Mouse (Mus musculus): ENCODE data around the gene Arfrp1. TPM values are rescaled to one million over a fixed set of nuclear protein-coding genes. Genes with fewer than 3 reads are reported as not detected.

The Arfrp1 gene
- polyA plus RNA-seq, 1 experiment from 2014 or later = 55.4 TPM

- Histone ChIP-seq H3K27me3 (replicated peaks) (peaks cover 11% of the 10 kb centered on the region), H3K36me3 (peaks cover 12% of the 10 kb centered on the region; the same call in 1 of the 2 replicates), H3K9ac (peak within 1 kb of the TSS; percentile 59), H3K9me3 (no peaks in the 10 kb centered on the region), H3K4me1 (replicated peaks) (peaks cover 9% of the 10 kb centered on the region; the same call in 1 of the 2 replicates), H3K27ac (peak within 1 kb of the TSS; percentile 63), H3K4me3 (replicated peaks) (peak within 1 kb of the TSS; percentile 49), H3K4me2 (replicated peaks) (peak within 1 kb of the TSS; percentile 76)
- 6% methylated on average over 40 of the region's 40 CpGs for WGBS
- ATAC-seq = peak; percentile 97
These were observed 45.7 kb downstream of the Arfrp1 start, which contains the start of gene Rtel1 for GRCm38 (mm10) chr2:181319248-181320102. TSS of gene Rtel1 (plus strand) at chr2:181319739.

GRCm38 (mm10) chr2:181314080-181314810 lies 51.0 kb downstream of the Arfrp1 start, which contains the start of gene Stmn3:
TSS of gene Stmn3 (minus strand) at chr2:181314500.
- peak; percentile 75 for ATAC-seq
- Histone ChIP-seq H3K9me3 (no peaks in the 10 kb centered on the region), H3K27ac (no peak within 1 kb of the TSS), H3K4me3 (replicated peaks) (peak within 1 kb of the TSS; percentile 20), H3K4me1 (replicated peaks) (peaks cover 10% of the 10 kb centered on the region), H3K9ac (no peak within 1 kb of the TSS), H3K4me2 (replicated peaks) (peak within 1 kb of the TSS; percentile 49), H3K36me3 (no peaks in the 10 kb centered on the region), H3K27me3 (replicated peaks) (peaks cover 31% of the 10 kb centered on the region)
- 3% methylated on average over 23 of the region's 23 CpGs for WGBS

GRCm38 (mm10) chr2:181313344-181314079 lies 51.7 kb downstream of the Arfrp1 start:
- Histone ChIP-seq H3K27ac (no peak overlapping the region), H3K4me3 (replicated peaks) (peak overlapping the region; percentile 20), H3K9me3 (no peaks in the 10 kb centered on the region), H3K36me3 (no peaks in the 10 kb centered on the region), H3K9ac (no peak overlapping the region), H3K27me3 (replicated peaks) (peaks cover 31% of the 10 kb centered on the region), H3K4me1 (replicated peaks) (peaks cover 7% of the 10 kb centered on the region), H3K4me2 (replicated peaks) (peak overlapping the region; percentile 49)
- 3% methylated on average over 35 of the region's 35 CpGs for WGBS
- ATAC-seq = peak; percentile 56

GRCm38 (mm10) chr2:181313006-181313343 lies 52.2 kb downstream of the Arfrp1 start:
- H3K4me2 ChIP-seq (replicated peaks) = no peak overlapping the region
- peaks cover 7% of the 10 kb centered on the region for H3K4me1 ChIP-seq (replicated peaks)
- H3K9ac ChIP-seq = no peak overlapping the region
- H3K27me3 ChIP-seq (replicated peaks) = peaks cover 31% of the 10 kb centered on the region
- no peaks in the 10 kb centered on the region for H3K9me3 ChIP-seq
- no peak overlapping the region for H3K27ac ChIP-seq
- WGBS = 10% methylated on average over 5 of the region's 5 CpGs
- ATAC-seq = no peak
- no peaks in the 10 kb centered on the region for H3K36me3 ChIP-seq
- H3K4me3 ChIP-seq (replicated peaks) = no peak overlapping the region

GRCm38 (mm10) chr2:181312435-181312834 lies 52.8 kb downstream of the Arfrp1 start:
- 78% methylated on average over 3 of the region's 3 CpGs for WGBS
- Histone ChIP-seq H3K9me3 (no peaks in the 10 kb centered on the region), H3K4me3 (replicated peaks) (no peak overlapping the region), H3K27me3 (replicated peaks) (peaks cover 33% of the 10 kb centered on the region), H3K27ac (no peak overlapping the region), H3K4me1 (replicated peaks) (peaks cover 7% of the 10 kb centered on the region), H3K9ac (no peak overlapping the region), H3K36me3 (no peaks in the 10 kb centered on the region), H3K4me2 (replicated peaks) (no peak overlapping the region)
- ATAC-seq = no peak

Other genes with a start within 250 kb of the Arfrp1 start
- 1.3 and 1.5 TPM in 2 replicates for gene Kcnq2, start 230.1 kb downstream of the Arfrp1 start, polyA plus RNA-seq (2015; fragmentation: Nextera tagmentation; extraction: Ambion mirVana)
- 0.10 and 0.26 TPM in 2 replicates for gene Eef1a2, start 208.4 kb downstream of the Arfrp1 start, polyA plus RNA-seq (2015; fragmentation: Nextera tagmentation; extraction: Ambion mirVana)
- 264 and 275 TPM in 2 replicates for gene Ppdpf, start 178.2 kb downstream of the Arfrp1 start, polyA plus RNA-seq (2015; fragmentation: Nextera tagmentation; extraction: Ambion mirVana)
- gene Ptk6, start 162.6 kb downstream of the Arfrp1 start, polyA plus RNA-seq (2015; fragmentation: Nextera tagmentation; extraction: Ambion mirVana) = 0.14 and 0.21 TPM in 2 replicates
- 0.05 TPM in 1 of 2 replicates, not detected in the other for gene Srms, start 152.2 kb downstream of the Arfrp1 start, polyA plus RNA-seq (2015; fragmentation: Nextera tagmentation; extraction: Ambion mirVana)
- gene Fndc11, start 145.4 kb downstream of the Arfrp1 start, polyA plus RNA-seq (2015; fragmentation: Nextera tagmentation; extraction: Ambion mirVana) = not detected in 2 replicates
- 2.2 and 2.8 TPM in 2 replicates for gene Helz2, start 123.4 kb downstream of the Arfrp1 start, polyA plus RNA-seq (2015; fragmentation: Nextera tagmentation; extraction: Ambion mirVana)
- gene Gmeb2, start 77.4 kb downstream of the Arfrp1 start, polyA plus RNA-seq (2015; fragmentation: Nextera tagmentation; extraction: Ambion mirVana) = 11.3 and 13.2 TPM in 2 replicates
- 44.0 and 44.1 TPM in 2 replicates for gene Stmn3, start 50.9 kb downstream of the Arfrp1 start, polyA plus RNA-seq (2015; fragmentation: Nextera tagmentation; extraction: Ambion mirVana)
- gene Rtel1, start 45.7 kb downstream of the Arfrp1 start, polyA plus RNA-seq (2015; fragmentation: Nextera tagmentation; extraction: Ambion mirVana) = 30.3 and 32.8 TPM in 2 replicates
- 35.7 and 36.7 TPM in 2 replicates for gene Zgpat, start 476 bp downstream of the Arfrp1 start, polyA plus RNA-seq (2015; fragmentation: Nextera tagmentation; extraction: Ambion mirVana)
- 17.1 and 19.4 TPM in 2 replicates for gene Lime1, start 14.7 kb upstream of the Arfrp1 start, polyA plus RNA-seq (2015; fragmentation: Nextera tagmentation; extraction: Ambion mirVana)
- gene Zbtb46, start 94.0 kb upstream of the Arfrp1 start, polyA plus RNA-seq (2015; fragmentation: Nextera tagmentation; extraction: Ambion mirVana) = 7.2 and 7.4 TPM in 2 replicates
- gene Abhd16b, start 127.8 kb upstream of the Arfrp1 start, polyA plus RNA-seq (2015; fragmentation: Nextera tagmentation; extraction: Ambion mirVana) = 0.18 and 0.30 TPM in 2 replicates
- gene Tpd52l2, start 131.7 kb upstream of the Arfrp1 start, polyA plus RNA-seq (2015; fragmentation: Nextera tagmentation; extraction: Ambion mirVana) = 133 and 140 TPM in 2 replicates
- gene Dnajc5, start 155.1 kb upstream of the Arfrp1 start, polyA plus RNA-seq (2015; fragmentation: Nextera tagmentation; extraction: Ambion mirVana) = 74.5 and 76.4 TPM in 2 replicates
- 57.4 and 64.7 TPM in 2 replicates for gene Uckl1, start 219.5 kb upstream of the Arfrp1 start, polyA plus RNA-seq (2015; fragmentation: Nextera tagmentation; extraction: Ambion mirVana)
- gene Prpf6, start 226.5 kb upstream of the Arfrp1 start, polyA plus RNA-seq (2015; fragmentation: Nextera tagmentation; extraction: Ambion mirVana) = 50.5 and 51.9 TPM in 2 replicates
- 32.0 and 34.2 TPM in 2 replicates for gene Zfp512b, start 227.4 kb upstream of the Arfrp1 start, polyA plus RNA-seq (2015; fragmentation: Nextera tagmentation; extraction: Ambion mirVana)
- gene Samd10, start 233.8 kb upstream of the Arfrp1 start, polyA plus RNA-seq (2015; fragmentation: Nextera tagmentation; extraction: Ambion mirVana) = 22.3 and 22.7 TPM in 2 replicates

Data from intestine, embryonic 15.5 days (tissue).